Mouse (Mus musculus) thymus, postnatal 0 days (tissue): ENCODE results near the gene Kat8. TPM values are rescaled to one million over a fixed set of nuclear protein-coding genes. Genes with fewer than 3 reads are reported as not detected.

Source experiments
- polyA plus RNA-seq: library from polyadenylated mRNA; unstranded; fragments of >200 nt; fragmentation: Nextera tagmentation; extraction: Ambion mirVana; gene quantifications from 2 replicates; pipeline ENCODE4 v1.2.1, GENCODE M21; 2015

The Kat8 gene
- polyA plus RNA-seq, 1 experiment from 2014 or later = 40.7 TPM

Other genes starting within 250 kb of the Kat8 start
- gene Bcl7c, start 203.6 kb upstream of the Kat8 start, polyA plus RNA-seq = 98.1 and 112 TPM in 2 replicates
- gene Ctf1, start 199.8 kb upstream of the Kat8 start, polyA plus RNA-seq = 13.1 and 13.5 TPM in 2 replicates
- gene Ctf2, start 180.3 kb upstream of the Kat8 start, polyA plus RNA-seq = 0.06 TPM in 1 of 2 replicates, not detected in the other
- gene Fbxl19, start 168.0 kb upstream of the Kat8 start, polyA plus RNA-seq = 1.6 and 1.7 TPM in 2 replicates
- 16.1 TPM in 2 replicates for gene Orai3, start 142.7 kb upstream of the Kat8 start, polyA plus RNA-seq
- 18.2 and 21.1 TPM in 2 replicates for gene Setd1a, start 135.8 kb upstream of the Kat8 start, polyA plus RNA-seq
- not detected in 2 replicates for gene Gm49388, start 126.9 kb upstream of the Kat8 start, polyA plus RNA-seq
- 8.7 and 10.4 TPM in 2 replicates for gene Hsd3b7, start 111.9 kb upstream of the Kat8 start, polyA plus RNA-seq
- 48.9 and 50.5 TPM in 2 replicates for gene Stx4a, start 88.2 kb upstream of the Kat8 start, polyA plus RNA-seq
- 0.19 and 0.49 TPM in 2 replicates for gene Stx1b, start 88.0 kb upstream of the Kat8 start, polyA plus RNA-seq
- 12.9 and 13.8 TPM in 2 replicates for gene Zfp646, start 36.3 kb upstream of the Kat8 start, polyA plus RNA-seq
- 22.0 and 26.2 TPM in 2 replicates for gene Zfp668, start 35.7 kb upstream of the Kat8 start, polyA plus RNA-seq
- gene Prss53, start 21.5 kb upstream of the Kat8 start, polyA plus RNA-seq = 0.39 and 0.57 TPM in 2 replicates
- not detected in 2 replicates for gene Gm21974, start 17.1 kb upstream of the Kat8 start, polyA plus RNA-seq
- gene Vkorc1, start 16.9 kb upstream of the Kat8 start, polyA plus RNA-seq = 47.0 and 54.5 TPM in 2 replicates
- gene Bckdk, start 8.4 kb upstream of the Kat8 start, polyA plus RNA-seq = 80.5 and 87.0 TPM in 2 replicates
- 2.9 and 3.3 TPM in 2 replicates for gene Prss8, start 17.6 kb downstream of the Kat8 start, polyA plus RNA-seq
- gene Prss36, start 34.2 kb downstream of the Kat8 start, polyA plus RNA-seq = 7.8 and 11.1 TPM in 2 replicates
- gene Fus, start 54.9 kb downstream of the Kat8 start, polyA plus RNA-seq = 178 and 286 TPM in 2 replicates
- 372 and 387 TPM in 2 replicates for gene Pycard, start 81.4 kb downstream of the Kat8 start, polyA plus RNA-seq
- gene Trim72, start 91.4 kb downstream of the Kat8 start, polyA plus RNA-seq = not detected in 2 replicates
- gene Itgam, start 150.1 kb downstream of the Kat8 start, polyA plus RNA-seq = 1.2 and 1.4 TPM in 2 replicates
- gene Gm49368, start 150.2 kb downstream of the Kat8 start, polyA plus RNA-seq = not detected in 2 replicates
- 1.5 and 1.6 TPM in 2 replicates for gene Itgax, start 217.0 kb downstream of the Kat8 start, polyA plus RNA-seq
- 1.7 and 1.9 TPM in 2 replicates for gene Itgad, start 241.9 kb downstream of the Kat8 start, polyA plus RNA-seq